Mouse (Mus musculus): ENCODE measurements around the gene Pmpcb. TPM values are rescaled to one million over a fixed set of nuclear protein-coding genes. Genes with fewer than 3 reads are reported as not detected.

Gene Pmpcb
- polyA plus RNA-seq, 1 experiment from 2014 or later: 88.4 TPM

GRCm38 (mm10) chr5:21803691-21804188, 66.8 kb downstream of the Pmpcb start:
- WGBS: 91% methylated on average over 12 of the region's 12 CpGs
- ATAC-seq (ENCODE audit: low FRiP score, low TSS enrichment): no peak
- Histone ChIP-seq H3K27ac (replicated peaks; ENCODE audit: low read depth, low read length) (no peak overlapping the region), H3K9me3 (ENCODE audit: control insufficient read depth, low read length) (no peaks in the 10 kb centered on the region), H3K4me2 (ENCODE audit: low read length) (no peak overlapping the region), H3K4me3 (replicated peaks; ENCODE audit: low read depth, low read length) (no peak overlapping the region), H3K4me1 (ENCODE audit: control insufficient read depth, insufficient read depth, low read length) (no peaks in the 10 kb centered on the region), H3K36me3 (ENCODE audit: control insufficient read depth, insufficient read depth, low read length) (peaks cover 55% of the 10 kb centered on the region), H3K9ac (replicated peaks; ENCODE audit: low read length) (no peak overlapping the region), H3K27me3 (ENCODE audit: control insufficient read depth, insufficient read depth, low read length) (no peaks in the 10 kb centered on the region)
- DNase-seq: no peak

- Histone ChIP-seq H3K9me3 (ENCODE audit: control insufficient read depth, low read length) (no peaks in the 10 kb centered on the region), H3K9ac (replicated peaks; ENCODE audit: low read length) (no peak overlapping the region), H3K4me2 (ENCODE audit: low read length) (no peak overlapping the region), H3K36me3 (ENCODE audit: control insufficient read depth, insufficient read depth, low read length) (peaks cover 45% of the 10 kb centered on the region), H3K27ac (replicated peaks; ENCODE audit: low read depth, low read length) (no peak overlapping the region), H3K27me3 (ENCODE audit: control insufficient read depth, insufficient read depth, low read length) (no peaks in the 10 kb centered on the region), H3K4me3 (replicated peaks; ENCODE audit: low read depth, low read length) (no peak overlapping the region), H3K4me1 (ENCODE audit: control insufficient read depth, insufficient read depth, low read length) (no peaks in the 10 kb centered on the region)
- ATAC-seq (ENCODE audit: low FRiP score, low TSS enrichment) (no peak), DNase-seq (no peak)
- 89% methylated on average over 4 of the region's 4 CpGs for WGBS
Observed at GRCm38 (mm10) chr5:21804837-21805236, 67.9 kb downstream of the Pmpcb start.

Other genes starting within 250 kb of the Pmpcb start
- 0.59 and 9.9 TPM in 2 replicates for gene Lrrc17, start 193.6 kb upstream of the Pmpcb start, polyA plus RNA-seq (2014; fragmentation: Nextera tagmentation; extraction: Ambion mirVana)
- gene Fbxl13, start 91.5 kb upstream of the Pmpcb start, polyA plus RNA-seq (2014; fragmentation: Nextera tagmentation; extraction: Ambion mirVana): 0.09 and 0.47 TPM in 2 replicates
- gene Armc10, start 91.3 kb upstream of the Pmpcb start, polyA plus RNA-seq (2014; fragmentation: Nextera tagmentation; extraction: Ambion mirVana): 73.7 and 85.6 TPM in 2 replicates
- 2.3 and 3.9 TPM in 2 replicates for gene Napepld, start 35.7 kb upstream of the Pmpcb start, polyA plus RNA-seq (2014; fragmentation: Nextera tagmentation; extraction: Ambion mirVana)
- gene Dnajc2, start 48.1 kb downstream of the Pmpcb start, polyA plus RNA-seq (2014; fragmentation: Nextera tagmentation; extraction: Ambion mirVana): 75.4 and 76.2 TPM in 2 replicates
- 176 and 187 TPM in 2 replicates for gene Psmc2, start 48.1 kb downstream of the Pmpcb start, polyA plus RNA-seq (2014; fragmentation: Nextera tagmentation; extraction: Ambion mirVana)
- 0.23 and 0.34 TPM in 2 replicates for gene Slc26a5, start 128.5 kb downstream of the Pmpcb start, polyA plus RNA-seq (2014; fragmentation: Nextera tagmentation; extraction: Ambion mirVana)